Mouse (Mus musculus): ENCODE data around the gene Ddx52. TPM values are rescaled to one million over a fixed set of nuclear protein-coding genes. Genes with fewer than 3 reads are reported as not detected.

The Ddx52 gene
- polyA plus RNA-seq, 1 experiment from 2014 or later = 38.1 TPM

DNA sequence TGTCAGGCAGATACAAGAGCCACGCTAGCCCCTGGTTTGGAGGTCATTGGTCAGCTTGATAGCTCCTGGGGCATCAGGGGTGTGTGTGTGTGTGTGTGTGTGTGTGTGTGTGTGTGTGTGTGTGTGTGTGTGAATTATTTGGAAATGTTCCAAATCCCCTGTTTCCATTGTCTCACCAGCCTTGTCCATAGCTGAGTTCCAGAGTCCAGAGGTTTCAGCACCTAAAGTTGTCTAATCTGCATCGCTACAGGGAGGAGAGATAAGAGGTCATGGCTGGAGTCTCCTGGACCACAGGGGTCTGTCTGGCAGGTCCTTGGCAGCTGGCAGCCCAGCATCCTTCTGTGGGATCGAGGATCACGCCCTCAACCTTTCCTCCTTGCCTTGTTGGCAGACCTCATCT is 27.4 kb upstream of the Ddx52 start:
- no peaks in the 10 kb centered on the region for H3K36me3 ChIP-seq (ENCODE audit: control insufficient read depth, insufficient read depth, low read length)
- no peak overlapping the region for H3K9ac ChIP-seq (ENCODE audit: low read depth, low read length)
- WGBS = 61% methylated on average over 4 of the region's 4 CpGs
- ATAC-seq (replicated peaks; ENCODE audit: low FRiP score) = no peak
- DNase-seq (ENCODE audit: low spot score) = no peak
- H3K4me3 ChIP-seq (ENCODE audit: low read depth, low read length) = no peak overlapping the region
- no peak overlapping the region for H3K4me2 ChIP-seq
- H3K27ac ChIP-seq (ENCODE audit: low read depth, low read length) = no peak overlapping the region
- no peaks in the 10 kb centered on the region for H3K4me1 ChIP-seq (replicated peaks; ENCODE audit: control insufficient read depth, insufficient read depth, low read length)
- no peaks in the 10 kb centered on the region for H3K9me3 ChIP-seq (ENCODE audit: control insufficient read depth, low read length)
- H3K27me3 ChIP-seq (replicated peaks; ENCODE audit: control insufficient read depth, insufficient read depth, low read length) = no peaks in the 10 kb centered on the region

DNA sequence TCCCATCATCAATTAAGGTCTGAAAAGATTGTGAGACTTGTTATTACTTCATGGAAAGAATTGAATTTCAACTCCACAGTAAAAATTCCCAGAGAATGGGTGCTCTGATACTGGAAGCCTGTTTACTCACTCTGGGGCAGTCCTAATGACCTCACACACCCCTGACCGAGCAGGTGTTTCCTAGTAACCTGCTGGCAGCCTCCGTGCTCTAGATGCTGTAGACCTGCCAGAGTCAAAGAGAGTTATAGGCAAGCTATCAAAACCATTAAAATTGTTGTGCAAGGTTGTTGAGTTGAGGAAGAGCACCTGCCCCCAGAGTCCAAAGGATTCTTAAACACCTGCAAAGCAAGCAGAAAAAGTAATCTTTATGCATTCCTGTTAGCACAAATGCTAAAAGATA is 19.3 kb upstream of the Ddx52 start:
- ATAC-seq (replicated peaks; ENCODE audit: low FRiP score) (no peak), DNase-seq (ENCODE audit: low spot score) (no peak)
- Histone ChIP-seq H3K4me3 (ENCODE audit: low read depth, low read length) (no peak overlapping the region), H3K4me1 (replicated peaks; ENCODE audit: control insufficient read depth, insufficient read depth, low read length) (no peaks in the 10 kb centered on the region), H3K9me3 (ENCODE audit: control insufficient read depth, low read length) (no peaks in the 10 kb centered on the region), H3K9ac (ENCODE audit: low read depth, low read length) (no peak overlapping the region), H3K36me3 (ENCODE audit: control insufficient read depth, insufficient read depth, low read length) (no peaks in the 10 kb centered on the region), H3K27ac (ENCODE audit: low read depth, low read length) (no peak overlapping the region), H3K27me3 (replicated peaks; ENCODE audit: control insufficient read depth, insufficient read depth, low read length) (no peaks in the 10 kb centered on the region), H3K4me2 (no peak overlapping the region)
- WGBS = 50% methylated on average over 2 of the region's 2 CpGs

DNA sequence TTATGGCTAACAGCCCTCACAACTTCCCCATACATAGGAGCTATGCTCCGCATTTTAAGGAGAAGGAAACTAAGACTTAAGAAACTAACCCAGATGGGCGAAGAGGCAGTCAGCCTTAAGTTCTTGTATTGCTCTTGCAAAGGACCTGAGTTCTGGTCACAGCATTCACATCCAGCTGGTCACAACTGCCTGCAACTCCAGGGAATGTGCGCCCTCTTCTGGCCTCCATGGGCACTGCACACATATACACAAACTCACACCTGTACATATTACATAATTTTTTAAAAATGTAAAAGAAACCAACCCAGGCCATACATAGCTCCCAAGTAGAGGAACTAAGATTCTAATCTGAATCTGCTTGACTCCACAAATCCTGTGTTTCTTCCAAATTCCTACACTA is 14.8 kb upstream of the Ddx52 start:
- H3K9me3 ChIP-seq (ENCODE audit: control insufficient read depth, low read length) = no peaks in the 10 kb centered on the region
- H3K27me3 ChIP-seq (replicated peaks; ENCODE audit: control insufficient read depth, insufficient read depth, low read length) = no peaks in the 10 kb centered on the region
- no peak overlapping the region for H3K4me2 ChIP-seq
- H3K9ac ChIP-seq (ENCODE audit: low read depth, low read length) = no peak overlapping the region
- ATAC-seq (replicated peaks; ENCODE audit: low FRiP score) = no peak
- no peaks in the 10 kb centered on the region for H3K36me3 ChIP-seq (ENCODE audit: control insufficient read depth, insufficient read depth, low read length)
- H3K27ac ChIP-seq (ENCODE audit: low read depth, low read length) = no peak overlapping the region
- WGBS = 51% methylated on average over 3 of the region's 3 CpGs
- no peaks in the 10 kb centered on the region for H3K4me1 ChIP-seq (replicated peaks; ENCODE audit: control insufficient read depth, insufficient read depth, low read length)
- no peak overlapping the region for H3K4me3 ChIP-seq (ENCODE audit: low read depth, low read length)
- DNase-seq (ENCODE audit: low spot score) = no peak

DNA sequence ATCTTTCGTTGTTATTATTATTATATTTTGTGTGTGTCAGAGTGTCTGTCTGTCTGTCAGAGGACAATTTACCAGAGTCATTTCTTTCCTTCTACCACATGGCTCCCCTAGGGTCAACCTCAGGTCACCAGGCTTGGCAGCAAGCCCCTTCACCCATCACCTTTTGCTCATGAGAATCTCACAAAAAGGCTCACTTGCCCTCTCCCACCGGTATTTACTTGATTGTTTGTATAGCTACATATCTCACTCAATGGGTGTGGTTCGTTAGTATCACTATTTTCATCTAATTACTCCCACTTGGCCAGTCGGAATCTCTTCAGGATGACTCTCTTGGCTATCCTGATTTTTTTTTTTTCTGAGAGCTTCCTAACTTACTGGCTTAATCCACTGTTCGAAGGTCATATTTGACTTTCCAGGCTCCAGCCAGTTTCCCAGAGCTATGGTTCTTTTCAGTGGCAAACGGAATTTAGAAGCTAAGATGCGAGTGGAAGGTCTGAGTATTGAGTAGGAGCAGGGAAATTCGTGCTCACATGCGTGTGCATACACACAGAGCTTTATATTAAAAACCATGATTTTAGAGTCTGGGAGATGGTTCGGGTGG is 9.3 kb upstream of the Ddx52 start:
- Histone ChIP-seq H3K36me3 (ENCODE audit: control insufficient read depth, insufficient read depth, low read length) (no peaks in the 10 kb centered on the region), H3K4me1 (replicated peaks; ENCODE audit: control insufficient read depth, insufficient read depth, low read length) (no peaks in the 10 kb centered on the region), H3K9ac (ENCODE audit: low read depth, low read length) (no peak overlapping the region), H3K4me3 (ENCODE audit: low read depth, low read length) (no peak overlapping the region), H3K27ac (ENCODE audit: low read depth, low read length) (no peak overlapping the region), H3K9me3 (ENCODE audit: control insufficient read depth, low read length) (no peaks in the 10 kb centered on the region), H3K27me3 (replicated peaks; ENCODE audit: control insufficient read depth, insufficient read depth, low read length) (no peaks in the 10 kb centered on the region), H3K4me2 (no peak overlapping the region)
- ATAC-seq (replicated peaks; ENCODE audit: low FRiP score) (no peak), DNase-seq (ENCODE audit: low spot score) (no peak)
- 61% methylated on average over 10 of the region's 10 CpGs for WGBS

DNA sequence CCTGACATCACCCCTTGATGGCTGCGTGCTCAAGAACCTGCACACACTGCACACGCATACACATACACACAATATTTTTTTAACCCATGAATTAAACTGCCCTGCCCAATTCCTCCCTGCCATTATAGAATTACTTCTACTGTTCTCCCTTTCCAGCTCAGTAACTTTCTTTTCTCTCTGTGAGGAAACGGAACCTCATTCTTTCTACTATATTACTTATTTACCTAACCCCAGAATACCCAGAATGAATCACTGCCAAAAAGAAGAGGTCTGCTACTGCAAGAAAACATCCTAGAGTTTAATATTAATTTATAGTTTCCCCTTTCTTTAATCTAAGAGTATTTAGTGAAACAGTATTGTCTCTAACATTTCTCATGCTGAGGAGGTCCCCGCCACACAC is 8.5 kb upstream of the Ddx52 start:
- Histone ChIP-seq H3K36me3 (ENCODE audit: control insufficient read depth, insufficient read depth, low read length) (no peaks in the 10 kb centered on the region), H3K4me2 (no peak overlapping the region), H3K27ac (ENCODE audit: low read depth, low read length) (no peak overlapping the region), H3K27me3 (replicated peaks; ENCODE audit: control insufficient read depth, insufficient read depth, low read length) (no peaks in the 10 kb centered on the region), H3K4me3 (ENCODE audit: low read depth, low read length) (no peak overlapping the region), H3K9me3 (ENCODE audit: control insufficient read depth, low read length) (no peaks in the 10 kb centered on the region), H3K4me1 (replicated peaks; ENCODE audit: control insufficient read depth, insufficient read depth, low read length) (no peaks in the 10 kb centered on the region), H3K9ac (ENCODE audit: low read depth, low read length) (no peak overlapping the region)
- DNase-seq (ENCODE audit: low spot score) (no peak), ATAC-seq (replicated peaks; ENCODE audit: low FRiP score) (no peak)
- WGBS = 87% methylated on average over 4 of the region's 4 CpGs

DNA sequence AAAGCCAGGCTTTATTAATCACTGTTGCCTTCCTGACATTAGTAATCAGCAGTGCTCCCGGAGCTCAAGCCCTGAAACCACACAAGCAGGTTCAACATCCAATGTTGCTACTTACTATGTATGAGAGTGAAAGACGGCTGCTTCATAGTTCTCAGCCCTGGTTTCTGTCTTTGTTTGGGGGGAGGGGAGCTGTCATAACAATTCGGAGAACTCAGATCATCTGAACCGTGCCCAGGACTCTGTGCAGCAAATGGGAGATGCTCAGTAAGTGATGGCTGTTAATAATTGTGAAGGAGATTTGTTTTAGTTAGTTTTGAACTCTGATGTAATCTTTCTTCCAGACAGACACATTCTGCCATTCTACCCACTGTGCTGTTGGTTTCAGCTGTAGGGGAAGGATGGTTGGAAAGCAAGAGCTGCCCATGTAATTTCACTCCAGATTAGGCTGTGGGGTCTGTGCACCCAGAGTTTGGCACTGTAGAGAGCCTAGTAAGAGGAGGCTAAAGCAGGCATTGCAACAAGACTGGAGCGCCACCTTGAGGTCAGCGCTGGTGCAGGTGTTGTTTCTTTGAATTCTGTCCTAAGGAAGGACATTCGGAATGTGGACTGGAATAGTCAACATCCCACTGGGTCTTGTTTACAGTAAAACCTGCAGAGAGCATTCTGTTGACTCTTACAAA is 5.7 kb upstream of the Ddx52 start:
- no peak for ATAC-seq (replicated peaks; ENCODE audit: low FRiP score)
- H3K9me3 ChIP-seq (ENCODE audit: control insufficient read depth, low read length) = no peaks in the 10 kb centered on the region

DNA sequence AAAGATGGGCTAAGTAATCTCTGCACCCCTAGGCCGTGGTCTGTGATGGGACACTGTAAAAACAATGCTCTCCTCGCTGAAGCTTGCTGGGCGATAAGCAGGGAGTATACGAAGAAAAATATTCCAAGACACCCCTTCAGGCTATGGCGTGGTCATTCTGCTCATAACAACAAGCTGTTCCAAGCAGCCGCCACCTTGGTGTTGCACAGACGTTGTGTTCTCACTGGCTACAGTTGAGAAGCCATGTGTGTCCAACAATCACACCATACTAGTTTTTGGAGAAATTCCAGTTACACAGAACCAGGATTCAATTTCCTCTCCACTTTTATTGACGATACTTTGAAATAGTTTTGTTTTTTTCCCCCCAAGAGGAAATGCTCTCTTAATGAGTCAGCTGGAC is 3.3 kb upstream of the Ddx52 start:
- H3K4me3 ChIP-seq (ENCODE audit: low read depth, low read length) = no peak overlapping the region
- no peak overlapping the region for H3K4me2 ChIP-seq
- H3K36me3 ChIP-seq (ENCODE audit: control insufficient read depth, insufficient read depth, low read length) = no peaks in the 10 kb centered on the region
- no peaks in the 10 kb centered on the region for H3K9me3 ChIP-seq (ENCODE audit: control insufficient read depth, low read length)
- H3K9ac ChIP-seq (ENCODE audit: low read depth, low read length) = no peak overlapping the region
- WGBS = 70% methylated on average over 8 of the region's 8 CpGs
- no peaks in the 10 kb centered on the region for H3K27me3 ChIP-seq (replicated peaks; ENCODE audit: control insufficient read depth, insufficient read depth, low read length)
- no peaks in the 10 kb centered on the region; the same call in 1 of the 2 replicates for H3K4me1 ChIP-seq (replicated peaks; ENCODE audit: control insufficient read depth, insufficient read depth, low read length)
- H3K27ac ChIP-seq (ENCODE audit: low read depth, low read length) = no peak overlapping the region
- DNase-seq (ENCODE audit: low spot score) (no peak), ATAC-seq (replicated peaks; ENCODE audit: low FRiP score) (no peak)

More for the DNA sequence above, 5.7 kb upstream of the Ddx52 start:
- Histone ChIP-seq H3K4me2 (no peak overlapping the region), H3K4me1 (replicated peaks; ENCODE audit: control insufficient read depth, insufficient read depth, low read length) (no peaks in the 10 kb centered on the region), H3K27ac (ENCODE audit: low read depth, low read length) (no peak overlapping the region), H3K36me3 (ENCODE audit: control insufficient read depth, insufficient read depth, low read length) (no peaks in the 10 kb centered on the region), H3K9ac (ENCODE audit: low read depth, low read length) (no peak overlapping the region), H3K4me3 (ENCODE audit: low read depth, low read length) (no peak overlapping the region), H3K27me3 (replicated peaks; ENCODE audit: control insufficient read depth, insufficient read depth, low read length) (no peaks in the 10 kb centered on the region)
- peak; percentile 64 for DNase-seq (ENCODE audit: low spot score)
- WGBS = 20% methylated on average over 7 of the region's 7 CpGs

DNA sequence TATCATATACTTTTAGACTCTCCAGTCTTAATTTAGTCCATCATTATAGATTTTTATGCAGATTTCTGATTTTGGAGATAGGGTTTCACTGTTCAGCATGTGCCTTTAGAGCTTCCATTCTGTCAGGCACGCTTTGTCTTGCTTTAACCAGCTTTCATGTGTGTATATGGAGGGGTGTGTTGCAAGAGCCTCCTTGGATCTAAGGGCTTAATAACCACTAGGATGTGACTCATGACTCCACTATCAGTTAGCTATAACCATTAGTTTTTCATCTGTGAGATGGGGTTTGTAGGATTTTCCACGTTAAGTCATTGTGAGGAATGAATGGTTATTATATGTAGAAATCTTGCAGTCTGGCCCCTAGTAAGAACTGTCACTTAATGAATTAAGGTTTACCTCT is 15.0 kb downstream of the Ddx52 start:
- Histone ChIP-seq H3K27ac (ENCODE audit: low read depth, low read length) (no peak overlapping the region), H3K4me1 (replicated peaks; ENCODE audit: control insufficient read depth, insufficient read depth, low read length) (no peaks in the 10 kb centered on the region), H3K9ac (ENCODE audit: low read depth, low read length) (no peak overlapping the region), H3K4me3 (ENCODE audit: low read depth, low read length) (no peak overlapping the region), H3K36me3 (ENCODE audit: control insufficient read depth, insufficient read depth, low read length) (peaks cover 45% of the 10 kb centered on the region), H3K9me3 (ENCODE audit: control insufficient read depth, low read length) (no peaks in the 10 kb centered on the region), H3K27me3 (replicated peaks; ENCODE audit: control insufficient read depth, insufficient read depth, low read length) (no peaks in the 10 kb centered on the region), H3K4me2 (no peak overlapping the region)
- no peak for ATAC-seq (replicated peaks; ENCODE audit: low FRiP score)
- 89% methylated on average over 2 of the region's 2 CpGs for WGBS
- DNase-seq (ENCODE audit: low spot score) = no peak

DNA sequence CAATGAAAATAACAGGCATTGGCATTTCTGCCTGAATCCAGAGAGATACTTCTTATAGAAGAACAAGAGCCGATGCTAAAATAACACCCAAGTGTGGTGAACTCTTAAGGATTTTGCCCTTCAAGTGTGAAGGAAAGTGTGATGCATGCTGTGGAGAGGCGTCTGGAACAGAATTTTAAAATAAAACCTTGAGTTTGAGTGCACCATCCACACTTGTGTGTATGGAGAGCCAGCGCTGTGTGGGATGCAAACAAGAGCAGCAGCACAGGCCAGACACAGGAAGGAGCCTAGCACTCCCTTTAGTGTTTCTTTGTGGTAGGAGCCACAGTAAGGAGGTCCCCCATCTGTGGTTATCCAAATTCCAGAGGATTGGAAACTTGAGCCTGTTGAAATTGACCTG is 20.1 kb downstream of the Ddx52 start:
- Histone ChIP-seq H3K4me2 (no peak overlapping the region), H3K36me3 (ENCODE audit: control insufficient read depth, insufficient read depth, low read length) (peaks cover 26% of the 10 kb centered on the region), H3K27ac (ENCODE audit: low read depth, low read length) (no peak overlapping the region), H3K9ac (ENCODE audit: low read depth, low read length) (no peak overlapping the region), H3K4me3 (ENCODE audit: low read depth, low read length) (no peak overlapping the region), H3K4me1 (replicated peaks; ENCODE audit: control insufficient read depth, insufficient read depth, low read length) (peaks cover 10% of the 10 kb centered on the region), H3K27me3 (replicated peaks; ENCODE audit: control insufficient read depth, insufficient read depth, low read length) (no peaks in the 10 kb centered on the region), H3K9me3 (ENCODE audit: control insufficient read depth, low read length) (no peaks in the 10 kb centered on the region)
- WGBS = 82% methylated on average over 3 of the region's 3 CpGs
- DNase-seq (ENCODE audit: low spot score) (no peak), ATAC-seq (replicated peaks; ENCODE audit: low FRiP score) (no peak)

Data from liver, embryonic 11.5 days (tissue).